Mouse (Mus musculus): ENCODE measurements around the gene Nepro.
A peak's percentile ranks its signal among the peaks of the same experiment; 100 is the strongest.

The Nepro gene

GRCm38 (mm10) chr16:44767506-44767905 lies 43.4 kb downstream of the Nepro start:
- DNase-seq: peak in 1 of 2 experiments; percentile 4

- no peak for DNase-seq
Measured at GRCm38 (mm10) chr16:44767967-44768366, 43.9 kb downstream of the Nepro start.

- DNase-seq: no peak
Measured at GRCm38 (mm10) chr16:44772577-44772976, 48.5 kb downstream of the Nepro start.

GRCm38 (mm10) chr16:44773673-44774072 lies 49.6 kb downstream of the Nepro start:
- no peak for DNase-seq

GRCm38 (mm10) chr16:44774201-44774600 lies 50.1 kb downstream of the Nepro start:
- no peak for DNase-seq

- peak; percentile 24 to 52 for DNase-seq
Measured at GRCm38 (mm10) chr16:44778538-44779147, 54.5 kb downstream of the Nepro start.

GRCm38 (mm10) chr16:44779494-44779893 lies 55.4 kb downstream of the Nepro start:
- no peak for DNase-seq

- DNase-seq: no peak
Measured at GRCm38 (mm10) chr16:44780751-44781150, 56.6 kb downstream of the Nepro start.

Measured in kidney, postnatal 4 days (tissue).